Mouse (Mus musculus) G1E (cell line): Measurements from ENCODE around the gene Zfp385b. TPM values are rescaled to one million over a fixed set of nuclear protein-coding genes. Genes with fewer than 3 reads are reported as not detected.

Source experiments
- ATAC-seq: 2 replicates; pipeline ENCODE4 v1.8.0; 2016; ENCODE audit warnings: mild to moderate bottlenecking; ENCODE audit not compliant: insufficient number of reproducible peaks, poor library complexity, low FRiP score, severe bottlenecking; ENCODE audit errors: extremely low read depth
- DNase-seq: peaks from one replicate; pipeline ENCODE4 v3.0.0; 2012; ENCODE audit warnings: low spot score
- H3K27me3 ChIP-seq: 2 replicates; pipeline ENCODE4 v1.6.1; 2012; ENCODE audit warnings: mild to moderate bottlenecking, low read length, inconsistent platforms; ENCODE audit not compliant: insufficient read depth
- H3K36me3 ChIP-seq: replicated peaks from 2 replicates; pipeline ENCODE3; 2012; ENCODE audit warnings: mild to moderate bottlenecking, inconsistent platforms
- H3K4me1 ChIP-seq: 2 replicates; pipeline ENCODE4 v1.6.1; 2012; ENCODE audit warnings: low read depth, low read length, inconsistent platforms, mixed read lengths; ENCODE audit not compliant: insufficient read depth
- H3K4me3 ChIP-seq: 2 replicates; pipeline ENCODE4 v1.5.1; 2012; ENCODE audit warnings: low read depth, mild to moderate bottlenecking, inconsistent platforms, low read length, moderate library complexity, mixed read lengths
- H3K9me3 ChIP-seq: replicated peaks from 2 replicates; pipeline ENCODE4 v1.6.1; 2012; ENCODE audit warnings: inconsistent platforms
- CTCF ChIP-seq: IDR thresholded peaks from 2 replicates; pipeline ENCODE4 v1.5.1; 2012; ENCODE audit warnings: low read depth, low read length, inconsistent platforms, mixed read lengths
- GATA1 ChIP-seq: IDR thresholded peaks from 2 replicates; pipeline ENCODE4 v1.6.1; 2012; ENCODE audit warnings: borderline replicate concordance, low read length, inconsistent platforms, mixed read lengths
- GATA2 ChIP-seq: IDR thresholded peaks from 2 replicates; pipeline ENCODE4 v1.6.1; 2012; ENCODE audit warnings: low read depth, low read length, inconsistent platforms, borderline replicate concordance
- POLR2AphosphoS5 ChIP-seq: IDR thresholded peaks from 2 replicates; pipeline ENCODE4 v1.6.1; 2012; ENCODE audit warnings: low read depth, low read length, inconsistent platforms; ENCODE audit not compliant: insufficient replicate concordance
- TAL1 ChIP-seq: conservative IDR thresholded peaks from 2 replicates; pipeline ENCODE4 v1.6.1; 2012; ENCODE audit warnings: low read depth, low read length, inconsistent platforms, mixed read lengths
- polyA plus RNA-seq: library from polyadenylated mRNA; stranded (reverse); fragments of >175 nt; gene quantifications from 2 replicates; pipeline ENCODE4 v1.2.3, GENCODE M21; 2012
- total RNA-seq, 2 experiments: library from RNA; stranded (forward) in 1 of 2; stranded (reverse) in 1 of 2; fragments of 200-1000 nt in 1 of 2; fragments of >200 nt in 1 of 2; fragmentation: Nextera tagmentation in 1 of 2; gene quantifications; 2 replicates each; pipeline ENCODE4 v1.2.3; 2014 to 2017

The Zfp385b gene
- total and polyA plus RNA-seq, 3 experiments: 0.71 TPM; not detected in 2

DNA sequence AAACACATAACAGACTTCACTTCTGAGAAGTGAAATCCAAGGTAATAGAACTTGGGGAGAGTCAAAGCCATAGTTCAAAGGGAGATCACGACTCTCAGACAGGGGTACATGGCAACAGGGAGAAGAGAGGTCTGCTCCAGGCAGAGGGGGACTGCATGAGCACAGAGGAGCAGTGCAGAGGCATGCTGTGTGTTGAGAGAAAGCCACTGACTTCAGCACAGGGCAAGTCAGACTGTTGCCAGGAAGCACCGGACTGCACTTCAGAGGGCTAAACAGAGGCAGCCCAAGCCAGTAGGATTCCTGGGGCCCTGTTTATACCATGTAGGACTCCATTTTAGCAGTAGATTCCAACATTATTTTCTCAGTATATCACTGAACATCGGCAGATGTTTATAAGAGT is 6.4 kb downstream of the Zfp385b start:
- H3K36me3 ChIP-seq: no peaks in the 10 kb centered on the region
- TF ChIP-seq TAL1 (no peak), CTCF (no peak), GATA1 (no peak), GATA2 (no peak), POLR2AphosphoS5 (no peak)
- no peaks in the 10 kb centered on the region for H3K4me1 ChIP-seq
- no peak overlapping the region for H3K4me3 ChIP-seq
- H3K27me3 ChIP-seq: no peaks in the 10 kb centered on the region
- no peak; the same call in 1 of the 2 replicates for ATAC-seq
- no peak for DNase-seq
- peaks cover 29% of the 10 kb centered on the region for H3K9me3 ChIP-seq

DNA sequence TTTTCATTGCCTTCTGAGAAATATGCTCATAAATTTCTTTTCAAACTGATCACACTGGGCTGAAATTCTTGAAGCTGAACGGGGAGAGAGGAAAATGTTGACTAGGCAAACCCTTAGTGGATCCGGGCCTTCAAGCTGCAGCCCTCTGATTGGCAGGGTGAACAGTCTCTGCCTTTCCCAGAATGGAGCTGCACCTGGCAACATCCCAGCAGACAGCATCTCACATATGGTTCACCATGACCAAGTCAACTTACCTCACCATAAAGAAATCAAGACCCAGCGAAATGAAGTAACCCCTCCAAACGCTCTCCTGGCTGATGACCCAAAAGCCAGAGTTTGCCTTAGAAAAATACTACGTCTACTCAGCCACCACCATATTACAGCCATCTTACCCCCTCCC is 8.7 kb downstream of the Zfp385b start:
- Histone ChIP-seq H3K4me3 (no peak overlapping the region), H3K27me3 (no peaks in the 10 kb centered on the region), H3K9me3 (peaks cover 32% of the 10 kb centered on the region), H3K36me3 (no peaks in the 10 kb centered on the region), H3K4me1 (no peaks in the 10 kb centered on the region)
- TF ChIP-seq GATA2: no peak
- TF ChIP-seq CTCF: no peak
- no peak for TF ChIP-seq GATA1
- TF ChIP-seq TAL1: no peak
- TF ChIP-seq POLR2AphosphoS5: no peak
- DNase-seq (no peak), ATAC-seq (no peak)

DNA sequence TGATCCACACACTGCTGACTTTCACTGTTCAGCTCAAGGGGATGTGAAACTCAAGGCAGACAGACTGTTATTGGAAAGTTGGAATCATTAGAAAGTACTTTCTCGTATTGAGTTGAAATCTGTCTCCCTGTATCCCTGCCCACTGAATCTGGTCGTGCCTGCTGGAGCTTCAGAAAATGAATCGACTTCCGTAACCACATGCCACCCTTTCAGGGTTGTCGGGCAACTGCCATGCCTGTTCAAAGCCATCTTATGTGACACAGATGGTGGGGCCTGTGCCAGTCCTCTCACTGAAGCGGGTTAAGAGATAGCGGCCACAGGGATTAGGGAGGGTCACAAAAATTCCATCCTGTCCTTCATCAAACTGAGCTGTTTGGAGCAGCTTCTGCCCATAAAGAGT is 14.7 kb downstream of the Zfp385b start:
- Histone ChIP-seq H3K36me3 (no peaks in the 10 kb centered on the region), H3K9me3 (peaks cover 44% of the 10 kb centered on the region), H3K4me1 (no peaks in the 10 kb centered on the region), H3K27me3 (no peaks in the 10 kb centered on the region), H3K4me3 (no peak overlapping the region)
- TF ChIP-seq CTCF: no peak
- no peak for TF ChIP-seq GATA1
- TF ChIP-seq GATA2: no peak
- no peak for TF ChIP-seq POLR2AphosphoS5
- no peak for TF ChIP-seq TAL1
- DNase-seq (no peak), ATAC-seq (no peak; the same call in 1 of the 2 replicates)

DNA sequence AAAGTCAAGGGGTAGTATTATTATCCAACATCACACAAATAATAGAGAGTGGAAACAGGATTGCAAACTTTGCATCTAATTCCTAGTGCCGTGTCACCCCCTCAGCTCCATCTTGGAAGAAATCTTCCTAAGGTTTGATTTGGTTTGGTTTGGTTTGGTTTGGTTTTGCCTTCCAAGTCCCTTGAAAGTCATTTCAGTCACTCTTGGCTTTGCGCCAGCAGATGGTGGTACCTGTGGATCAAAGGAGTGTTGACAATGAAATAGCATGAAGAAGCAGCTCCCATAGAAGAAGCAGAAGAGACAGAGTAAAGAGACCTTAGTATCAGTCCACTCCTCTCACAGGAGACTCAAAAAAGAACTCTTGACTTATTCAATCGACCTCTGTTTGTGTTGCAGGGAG is 17.1 kb downstream of the Zfp385b start:
- no peak for ATAC-seq
- no peaks in the 10 kb centered on the region for H3K4me1 ChIP-seq

DNA sequence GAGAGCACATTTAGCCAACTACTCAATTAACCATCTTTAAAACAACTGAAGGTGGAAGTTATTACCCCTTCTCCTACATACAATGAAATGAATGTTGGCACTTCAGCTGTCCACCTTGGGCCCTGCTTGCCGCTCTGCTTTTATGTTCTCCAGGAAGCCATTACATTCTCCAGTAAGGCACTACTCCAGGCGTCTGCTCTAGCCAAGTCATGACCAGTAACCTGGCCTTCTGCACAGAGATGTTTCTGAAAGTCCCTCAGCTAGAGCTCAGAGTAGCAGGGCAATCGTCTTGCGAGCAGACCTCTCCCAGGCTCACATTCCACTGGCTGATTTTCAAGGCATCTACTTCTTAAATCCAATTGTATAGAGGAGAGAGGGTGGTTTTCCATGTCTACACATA is 18.0 kb downstream of the Zfp385b start:
- peaks cover 38% of the 10 kb centered on the region for H3K9me3 ChIP-seq
- no peaks in the 10 kb centered on the region for H3K36me3 ChIP-seq
- no peaks in the 10 kb centered on the region for H3K4me1 ChIP-seq
- DNase-seq (no peak), ATAC-seq (no peak)
- no peaks in the 10 kb centered on the region for H3K27me3 ChIP-seq
- no peak overlapping the region for H3K4me3 ChIP-seq
- no peak for TF ChIP-seq CTCF
- TF ChIP-seq POLR2AphosphoS5: no peak
- no peak for TF ChIP-seq GATA2
- no peak for TF ChIP-seq TAL1
- TF ChIP-seq GATA1: no peak

More for the DNA sequence above, 17.1 kb downstream of the Zfp385b start:
- no peak for DNase-seq
- Histone ChIP-seq H3K36me3 (no peaks in the 10 kb centered on the region), H3K4me3 (no peak overlapping the region), H3K9me3 (peaks cover 43% of the 10 kb centered on the region), H3K27me3 (no peaks in the 10 kb centered on the region)
- no peak for TF ChIP-seq CTCF
- TF ChIP-seq GATA2: no peak
- TF ChIP-seq TAL1: no peak
- no peak for TF ChIP-seq POLR2AphosphoS5
- no peak for TF ChIP-seq GATA1

DNA sequence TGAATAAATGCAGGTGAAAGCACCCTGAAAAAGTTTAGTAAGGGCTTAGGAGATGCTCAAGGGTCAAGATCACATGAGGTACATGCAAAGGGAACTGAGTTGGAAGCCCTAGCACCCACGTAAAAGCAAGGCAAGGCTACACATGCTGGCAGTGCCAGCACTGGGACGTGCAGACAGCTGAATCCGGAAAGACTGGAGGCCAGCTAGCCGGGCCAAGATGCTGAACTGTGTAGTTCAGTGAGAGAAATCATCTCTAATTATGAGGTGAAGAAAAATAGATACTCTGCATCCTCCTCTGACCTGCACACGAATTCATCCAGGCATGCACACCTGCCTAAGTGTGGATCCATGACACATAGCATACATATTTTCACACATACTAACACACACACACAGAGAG is 18.4 kb downstream of the Zfp385b start:
- peaks cover 37% of the 10 kb centered on the region for H3K9me3 ChIP-seq

More for the DNA sequence above, 18.4 kb downstream of the Zfp385b start:
- Histone ChIP-seq H3K4me1 (no peaks in the 10 kb centered on the region), H3K36me3 (no peaks in the 10 kb centered on the region), H3K27me3 (no peaks in the 10 kb centered on the region), H3K4me3 (no peak overlapping the region)
- ATAC-seq (no peak), DNase-seq (no peak)
- TF ChIP-seq GATA2 (no peak), POLR2AphosphoS5 (no peak), GATA1 (no peak), CTCF (no peak), TAL1 (no peak)
